Mouse (Mus musculus) erythroblast, adult 5-6 weeks (primary cell): Measurements from ENCODE around the gene Olfr1441. TPM values are rescaled to one million over a fixed set of nuclear protein-coding genes. Genes with fewer than 3 reads are reported as not detected.

ENCODE experiments used
- ATAC-seq: replicated peaks from 2 replicates; pipeline ENCODE4 v1.8.0; 2016; ENCODE audit warnings: moderate number of reproducible peaks, mild to moderate bottlenecking, moderate TSS enrichment, inconsistent platforms; ENCODE audit not compliant: poor library complexity, low FRiP score, severe bottlenecking
- total RNA-seq, 2 experiments: library from RNA; stranded (forward) in 1 of 2; stranded (reverse) in 1 of 2; fragments of 150-400 nt in 1 of 2; fragments of 200-764, 138-1000 nt in 1 of 2; gene quantifications; 2 replicates each; pipeline versions ENCODE4 v1.2.3 to v1.2.4; 2015 to 2017; ENCODE audit warnings: low replicate concordance in 2 of 2

Gene Olfr1441
- total RNA-seq, 2 experiments from 2014 or later: not detected

GRCm38 (mm10) chr19:12460282-12461249, 43.3 kb downstream of the Olfr1441 start, which contains the start of gene Mpeg1:
Mpeg1 (plus strand) TSS chr19:12460779.
- ATAC-seq: no peak

GRCm38 (mm10) chr19:12462851-12463721, 45.9 kb downstream of the Olfr1441 start:
- ATAC-seq: no peak

GRCm38 (mm10) chr19:12463722-12464035, 46.4 kb downstream of the Olfr1441 start:
- ATAC-seq: no peak

- no peak for ATAC-seq
These were observed 46.9 kb downstream of the Olfr1441 start for GRCm38 (mm10) chr19:12464127-12464526.

- no peak for ATAC-seq
These were observed 47.4 kb downstream of the Olfr1441 start for GRCm38 (mm10) chr19:12464674-12465073.

- ATAC-seq: no peak
These were observed 48.4 kb downstream of the Olfr1441 start for GRCm38 (mm10) chr19:12465530-12466144.

- peak; percentile 57 for ATAC-seq
These were observed 49.0 kb downstream of the Olfr1441 start for GRCm38 (mm10) chr19:12466204-12466603.

- ATAC-seq: no peak
These were observed 50.2 kb downstream of the Olfr1441 start for GRCm38 (mm10) chr19:12467436-12467835.

- no peak for ATAC-seq
These were observed 54.6 kb downstream of the Olfr1441 start for GRCm38 (mm10) chr19:12471866-12472265.

GRCm38 (mm10) chr19:12472381-12472976, 55.2 kb downstream of the Olfr1441 start:
- no peak for ATAC-seq

Other genes starting within 250 kb of the Olfr1441 start
- gene Olfr1555-ps1, start 247.3 kb upstream of the Olfr1441 start, total RNA-seq (2015; ENCODE audit: low replicate concordance): not detected in 2 replicates
- gene Olfr1555-ps1, start 247.3 kb upstream of the Olfr1441 start, total RNA-seq (2017; ENCODE audit: low replicate concordance): not detected in 2 replicates
- not detected in 2 replicates for gene Olfr1431, start 216.8 kb upstream of the Olfr1441 start, total RNA-seq (2015; ENCODE audit: low replicate concordance)
- 0.60 TPM in 1 of 2 replicates, not detected in the other for gene Olfr1431, start 216.8 kb upstream of the Olfr1441 start, total RNA-seq (2017; ENCODE audit: low replicate concordance)
- gene Olfr1432, start 184.8 kb upstream of the Olfr1441 start, total RNA-seq (2015; ENCODE audit: low replicate concordance): not detected in 2 replicates
- not detected in 2 replicates for gene Olfr1432, start 184.8 kb upstream of the Olfr1441 start, total RNA-seq (2017; ENCODE audit: low replicate concordance)
- not detected in 2 replicates for gene Olfr262, start 175.8 kb upstream of the Olfr1441 start, total RNA-seq (2015; ENCODE audit: low replicate concordance)
- 0.98 TPM in 1 of 2 replicates, not detected in the other for gene Olfr262, start 175.8 kb upstream of the Olfr1441 start, total RNA-seq (2017; ENCODE audit: low replicate concordance)
- not detected in 2 replicates for gene Olfr235, start 156.4 kb upstream of the Olfr1441 start, total RNA-seq (2015; ENCODE audit: low replicate concordance)
- gene Olfr235, start 156.4 kb upstream of the Olfr1441 start, total RNA-seq (2017; ENCODE audit: low replicate concordance): not detected in 2 replicates
- not detected in 2 replicates for gene Olfr1434, start 137.6 kb upstream of the Olfr1441 start, total RNA-seq (2015; ENCODE audit: low replicate concordance)
- not detected in 2 replicates for gene Olfr1434, start 137.6 kb upstream of the Olfr1441 start, total RNA-seq (2017; ENCODE audit: low replicate concordance)
- not detected in 2 replicates for gene Olfr1436, start 118.3 kb upstream of the Olfr1441 start, total RNA-seq (2015; ENCODE audit: low replicate concordance)
- gene Olfr1436, start 118.3 kb upstream of the Olfr1441 start, total RNA-seq (2017; ENCODE audit: low replicate concordance): not detected in 2 replicates
- not detected in 2 replicates for gene Olfr1437, start 92.3 kb upstream of the Olfr1441 start, total RNA-seq (2015; ENCODE audit: low replicate concordance)
- not detected in 2 replicates for gene Olfr1437, start 92.3 kb upstream of the Olfr1441 start, total RNA-seq (2017; ENCODE audit: low replicate concordance)
- not detected in 2 replicates for gene Olfr1438-ps1, start 81.5 kb upstream of the Olfr1441 start, total RNA-seq (2015; ENCODE audit: low replicate concordance)
- 0.28 TPM in 1 of 2 replicates, not detected in the other for gene Olfr1438-ps1, start 81.5 kb upstream of the Olfr1441 start, total RNA-seq (2017; ENCODE audit: low replicate concordance)
- gene Olfr1440, start 30.2 kb upstream of the Olfr1441 start, total RNA-seq (2015; ENCODE audit: low replicate concordance): not detected in 2 replicates
- not detected in 2 replicates for gene Olfr1440, start 30.2 kb upstream of the Olfr1441 start, total RNA-seq (2017; ENCODE audit: low replicate concordance)
- not detected in 2 replicates for gene Pfpl, start 10.5 kb downstream of the Olfr1441 start, total RNA-seq (2015; ENCODE audit: low replicate concordance)
- gene Pfpl, start 10.5 kb downstream of the Olfr1441 start, total RNA-seq (2017; ENCODE audit: low replicate concordance): not detected in 2 replicates
- gene Mpeg1, start 43.3 kb downstream of the Olfr1441 start, total RNA-seq (2015; ENCODE audit: low replicate concordance): 92.8 and 101 TPM in 2 replicates
- gene Mpeg1, start 43.3 kb downstream of the Olfr1441 start, total RNA-seq (2017; ENCODE audit: low replicate concordance): 46.2 and 49.6 TPM in 2 replicates
- 8.3 and 8.6 TPM in 2 replicates for gene Dtx4, start 84.0 kb downstream of the Olfr1441 start, total RNA-seq (2015; ENCODE audit: low replicate concordance)
- 4.2 and 6.0 TPM in 2 replicates for gene Dtx4, start 84.0 kb downstream of the Olfr1441 start, total RNA-seq (2017; ENCODE audit: low replicate concordance)
- gene Fam111a, start 128.3 kb downstream of the Olfr1441 start, total RNA-seq (2015; ENCODE audit: low replicate concordance): 79.0 and 112 TPM in 2 replicates
- gene Fam111a, start 128.3 kb downstream of the Olfr1441 start, total RNA-seq (2017; ENCODE audit: low replicate concordance): 78.5 and 79.9 TPM in 2 replicates
- gene Gm4952, start 182.5 kb downstream of the Olfr1441 start, total RNA-seq (2015; ENCODE audit: low replicate concordance): not detected in 2 replicates
- 0.14 TPM in 1 of 2 replicates, not detected in the other for gene Gm4952, start 182.5 kb downstream of the Olfr1441 start, total RNA-seq (2017; ENCODE audit: low replicate concordance)
- gene Glyat, start 215.9 kb downstream of the Olfr1441 start, total RNA-seq (2015; ENCODE audit: low replicate concordance): not detected in 2 replicates
- gene Glyat, start 215.9 kb downstream of the Olfr1441 start, total RNA-seq (2017; ENCODE audit: low replicate concordance): not detected in 2 replicates